Mouse (Mus musculus) midbrain, embryonic 11.5 days (tissue): ENCODE measurements around the gene Syngr1. TPM values are rescaled to one million over a fixed set of nuclear protein-coding genes. Genes with fewer than 3 reads are reported as not detected.

Experiments used
- ATAC-seq: fragments of 200-750 bp; cut with Nextera tagmentation; 2 replicates; pipeline ENCODE4 v1.8.0; 2017; ENCODE audit warnings: moderate TSS enrichment, moderate library complexity; ENCODE audit not compliant: low FRiP score
- DNase-seq: peaks from one replicate; pipeline ENCODE4 v3.0.0; 2015; ENCODE audit warnings: low spot score; ENCODE audit errors: missing footprints
- H3K27ac ChIP-seq: fragments of 300-500 bp; sonication (generic); 2 replicates; pipeline ENCODE4 v1.5.1; 2014; ENCODE audit warnings: low read depth, low read length
- H3K27me3 ChIP-seq: fragments of 300-500 bp; sonication (generic); 2 replicates; pipeline ENCODE4 v1.6.1; 2014; ENCODE audit warnings: mild to moderate bottlenecking, low read length, moderate library complexity, mixed read lengths; ENCODE audit not compliant: control insufficient read depth, insufficient read depth
- H3K36me3 ChIP-seq: fragments of 300-500 bp; sonication (generic); 2 replicates; pipeline ENCODE4 v1.6.1; 2014; ENCODE audit warnings: mild to moderate bottlenecking, low read length, moderate library complexity, mixed read lengths; ENCODE audit not compliant: control insufficient read depth, insufficient read depth
- H3K4me1 ChIP-seq: fragments of 300-500 bp; sonication (generic); 2 replicates; pipeline ENCODE4 v1.6.1; 2014; ENCODE audit warnings: low read length; ENCODE audit not compliant: control insufficient read depth, insufficient read depth
- H3K4me2 ChIP-seq: fragments of 300-500 bp; sonication (generic); 2 replicates; pipeline ENCODE4 v1.6.1; 2014; ENCODE audit warnings: mild to moderate bottlenecking, moderate library complexity
- H3K4me3 ChIP-seq: fragments of 300-500 bp; sonication (generic); 2 replicates; pipeline ENCODE4 v1.5.1; 2014; ENCODE audit warnings: low read depth, low read length
- H3K9ac ChIP-seq: fragments of 300-500 bp; sonication (generic); 2 replicates; pipeline ENCODE4 v1.6.1; 2014; ENCODE audit warnings: low read length
- H3K9me3 ChIP-seq: fragments of 300-500 bp; sonication (generic); 2 replicates; pipeline ENCODE4 v1.6.1; 2016; ENCODE audit warnings: low read length; ENCODE audit not compliant: control insufficient read depth
- WGBS: fragments of 180-500 bp; shearing (Covaris S2); extraction: QIAGEN DNeasy Blood & Tissue Kit; methylation state at CpG from one replicate; pipeline ENCODE4 v1.1.7; 2014; 5-methylcytosine and 5-hydroxymethylcytosine counted together
- polyA plus RNA-seq: library from polyadenylated mRNA; unstranded; fragments of >200 nt; fragmentation: Nextera tagmentation; extraction: Ambion mirVana; gene quantifications from 2 replicates; pipeline ENCODE4 v1.2.1, GENCODE M21; 2014

Gene Syngr1
- polyA plus RNA-seq, 1 experiment from 2014 or later: 7.4 TPM

DNA sequence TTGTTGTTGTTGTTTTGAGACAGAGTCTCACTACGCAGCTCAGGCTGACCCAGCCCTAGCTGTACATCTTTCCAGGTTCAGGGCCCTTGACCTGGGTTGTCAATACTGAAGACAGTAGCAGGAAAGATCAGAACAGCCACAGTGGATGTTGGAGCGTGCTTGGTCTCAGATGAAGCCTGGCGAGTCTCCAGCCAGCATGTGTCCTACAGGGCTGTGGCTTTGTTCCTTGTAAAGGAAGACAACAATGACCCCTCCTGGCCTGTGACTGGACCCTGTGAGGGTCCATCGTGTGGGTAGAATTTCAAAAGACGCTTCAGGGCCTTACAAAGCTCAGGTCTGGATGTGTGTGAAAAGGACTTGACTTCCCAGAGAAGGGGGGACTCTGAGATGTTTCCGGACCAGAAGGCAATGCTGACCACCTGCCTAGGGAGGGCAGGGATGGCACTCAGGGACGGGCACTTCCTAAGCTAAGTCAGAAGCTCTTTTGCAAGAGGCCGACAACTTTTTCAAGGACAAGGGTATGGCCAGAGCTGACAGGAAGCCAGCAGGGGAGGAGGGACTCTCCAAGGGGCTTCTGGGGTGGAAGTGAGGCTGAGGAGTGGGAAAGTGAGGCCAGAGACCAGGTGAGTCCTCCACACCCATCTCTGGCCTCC, 37.6 kb upstream of the Syngr1 start:
- Histone ChIP-seq H3K4me1 (no peaks in the 10 kb centered on the region), H3K27me3 (no peaks in the 10 kb centered on the region), H3K4me3 (no peak overlapping the region), H3K36me3 (no peaks in the 10 kb centered on the region), H3K27ac (no peak overlapping the region), H3K4me2 (no peak overlapping the region), H3K9ac (no peak overlapping the region), H3K9me3 (no peaks in the 10 kb centered on the region)
- WGBS: 69% methylated on average over 8 of the region's 8 CpGs
- ATAC-seq: no peak
- DNase-seq: peak; percentile 59

GRCm38 (mm10) chr15:80054034-80054710, 37.0 kb upstream of the Syngr1 start:
- H3K9me3 ChIP-seq: no peaks in the 10 kb centered on the region
- H3K4me1 ChIP-seq: no peaks in the 10 kb centered on the region
- H3K27ac ChIP-seq: no peak overlapping the region
- H3K4me3 ChIP-seq: no peak overlapping the region
- H3K4me2 ChIP-seq: no peak overlapping the region
- WGBS: 84% methylated on average over 7 of the region's 7 CpGs
- no peak overlapping the region for H3K9ac ChIP-seq
- no peaks in the 10 kb centered on the region for H3K36me3 ChIP-seq
- no peaks in the 10 kb centered on the region for H3K27me3 ChIP-seq
- DNase-seq (peak; percentile 26), ATAC-seq (no peak)

GRCm38 (mm10) chr15:80058151-80058550, 33.0 kb upstream of the Syngr1 start:
- 89% methylated on average over 7 of the region's 7 CpGs for WGBS
- Histone ChIP-seq H3K36me3 (no peaks in the 10 kb centered on the region), H3K4me1 (no peaks in the 10 kb centered on the region), H3K4me3 (no peak overlapping the region), H3K9ac (no peak overlapping the region), H3K27me3 (no peaks in the 10 kb centered on the region), H3K4me2 (no peak overlapping the region), H3K9me3 (no peaks in the 10 kb centered on the region), H3K27ac (no peak overlapping the region)
- DNase-seq: peak; percentile 76
- ATAC-seq: no peak

DNA sequence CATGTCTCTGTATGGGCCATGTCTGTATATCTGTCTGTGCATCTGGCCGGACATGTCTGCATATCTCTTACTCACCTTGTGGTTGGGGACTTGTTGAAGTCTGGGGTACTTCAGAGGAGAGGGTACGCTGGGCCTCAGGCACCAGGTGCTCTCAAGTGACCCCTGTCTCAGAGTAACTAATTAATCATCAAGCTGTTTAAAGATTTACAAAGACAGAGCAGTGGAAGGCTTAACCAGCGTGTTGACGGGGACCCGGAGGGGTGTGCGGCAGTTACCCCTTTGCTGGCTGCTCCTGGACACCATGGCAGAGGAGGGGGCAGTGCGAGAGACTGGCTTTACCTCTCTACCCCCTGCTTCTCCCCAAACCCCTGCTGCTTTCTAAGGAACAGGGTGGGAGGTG, 31.5 kb upstream of the Syngr1 start:
- DNase-seq: peak; percentile 51
- no peak for ATAC-seq
- WGBS: 89% methylated on average over 7 of the region's 7 CpGs
- Histone ChIP-seq H3K4me3 (no peak overlapping the region), H3K9ac (no peak overlapping the region), H3K4me2 (no peak overlapping the region), H3K27me3 (no peaks in the 10 kb centered on the region), H3K27ac (no peak overlapping the region), H3K4me1 (no peaks in the 10 kb centered on the region), H3K36me3 (no peaks in the 10 kb centered on the region), H3K9me3 (no peaks in the 10 kb centered on the region)

DNA sequence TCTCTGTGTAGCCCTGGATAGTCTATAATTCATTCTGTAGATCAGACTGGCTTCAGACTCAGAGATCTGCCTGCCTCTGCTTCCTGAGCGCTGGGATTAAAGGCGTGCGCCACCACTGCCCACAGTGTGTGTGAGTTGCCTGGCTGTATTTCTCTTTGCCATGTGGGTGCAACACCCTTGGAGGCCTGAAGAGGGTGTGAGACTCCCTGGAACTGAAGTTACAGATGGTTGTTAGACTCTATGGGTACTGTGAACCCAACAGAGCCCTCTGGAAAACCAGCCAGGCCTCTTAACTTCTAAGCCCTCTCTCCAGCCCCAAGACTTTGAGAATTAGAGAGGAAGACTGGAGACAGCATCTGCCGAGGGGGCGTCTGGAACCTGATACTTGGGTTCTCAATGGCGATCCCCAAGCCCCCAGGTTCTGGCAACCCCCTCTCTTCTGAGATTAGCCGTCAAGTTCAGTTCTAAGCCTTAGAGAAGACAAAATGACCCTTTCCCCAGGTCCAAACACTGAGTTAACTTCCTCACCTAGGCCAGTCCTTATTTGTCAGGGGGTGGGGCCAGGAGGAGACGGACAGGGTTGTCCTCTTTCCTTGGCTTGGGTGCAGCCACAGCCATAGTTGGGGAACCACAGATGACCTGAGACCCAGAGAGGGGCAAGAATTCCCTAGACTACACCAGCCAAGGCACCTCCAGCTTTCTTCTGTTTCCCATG, 30.6 kb upstream of the Syngr1 start:
- no peak overlapping the region for H3K9ac ChIP-seq
- no peak overlapping the region for H3K27ac ChIP-seq
- no peaks in the 10 kb centered on the region for H3K4me1 ChIP-seq
- H3K4me2 ChIP-seq: no peak overlapping the region
- H3K27me3 ChIP-seq: no peaks in the 10 kb centered on the region
- peak; percentile 69 for DNase-seq
- no peak for ATAC-seq
- H3K9me3 ChIP-seq: no peaks in the 10 kb centered on the region
- 93% methylated on average over 8 of the region's 8 CpGs for WGBS
- H3K36me3 ChIP-seq: no peaks in the 10 kb centered on the region
- no peak overlapping the region for H3K4me3 ChIP-seq

- H3K27me3 ChIP-seq: no peaks in the 10 kb centered on the region
- WGBS: 85% methylated on average over 4 of the region's 4 CpGs
- H3K4me3 ChIP-seq: no peak overlapping the region
- no peak overlapping the region for H3K27ac ChIP-seq
- no peak overlapping the region for H3K9ac ChIP-seq
- ATAC-seq: no peak
- no peaks in the 10 kb centered on the region for H3K36me3 ChIP-seq
- H3K4me1 ChIP-seq: no peaks in the 10 kb centered on the region
- no peak overlapping the region for H3K4me2 ChIP-seq
- DNase-seq: peak; percentile 53
- no peaks in the 10 kb centered on the region for H3K9me3 ChIP-seq
Measured at GRCm38 (mm10) chr15:80061071-80061550, 30.0 kb upstream of the Syngr1 start.

DNA sequence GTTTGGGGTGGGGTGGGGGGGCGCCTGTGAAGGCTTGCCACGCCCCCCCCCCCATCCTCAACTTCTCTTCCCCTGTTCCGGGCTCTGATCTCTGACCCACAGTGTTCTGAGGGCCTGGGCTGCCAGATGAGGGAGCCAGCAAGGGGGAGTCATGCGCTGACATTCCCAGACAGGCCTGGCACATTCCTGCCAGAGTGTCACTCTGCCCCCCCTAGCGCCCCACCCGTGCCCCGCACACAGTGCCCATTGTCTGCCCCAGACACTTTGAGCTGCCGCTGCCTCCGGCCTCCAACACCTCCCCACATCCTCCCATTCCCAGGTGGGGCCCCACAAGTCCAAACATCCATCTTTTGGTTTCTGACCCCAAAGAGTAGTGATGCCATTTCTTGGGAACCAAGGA, 28.8 kb upstream of the Syngr1 start:
- Histone ChIP-seq H3K4me2 (no peak overlapping the region), H3K27me3 (no peaks in the 10 kb centered on the region), H3K4me1 (no peaks in the 10 kb centered on the region), H3K27ac (no peak overlapping the region), H3K36me3 (no peaks in the 10 kb centered on the region), H3K4me3 (no peak overlapping the region), H3K9ac (no peak overlapping the region), H3K9me3 (no peaks in the 10 kb centered on the region)
- ATAC-seq (no peak), DNase-seq (no peak)
- WGBS: 69% methylated on average over 8 of the region's 9 CpGs

- no peaks in the 10 kb centered on the region for H3K9me3 ChIP-seq
- no peaks in the 10 kb centered on the region for H3K36me3 ChIP-seq
- no peak overlapping the region for H3K4me2 ChIP-seq
- no peak overlapping the region for H3K9ac ChIP-seq
- H3K4me3 ChIP-seq: no peak overlapping the region
- no peak overlapping the region for H3K27ac ChIP-seq
- WGBS: 47% methylated on average over 5 of the region's 5 CpGs
- H3K4me1 ChIP-seq: no peaks in the 10 kb centered on the region
- peak; percentile 54 for DNase-seq
- no peaks in the 10 kb centered on the region for H3K27me3 ChIP-seq
- no peak for ATAC-seq
Measured at GRCm38 (mm10) chr15:80062821-80063220, 28.3 kb upstream of the Syngr1 start.

DNA sequence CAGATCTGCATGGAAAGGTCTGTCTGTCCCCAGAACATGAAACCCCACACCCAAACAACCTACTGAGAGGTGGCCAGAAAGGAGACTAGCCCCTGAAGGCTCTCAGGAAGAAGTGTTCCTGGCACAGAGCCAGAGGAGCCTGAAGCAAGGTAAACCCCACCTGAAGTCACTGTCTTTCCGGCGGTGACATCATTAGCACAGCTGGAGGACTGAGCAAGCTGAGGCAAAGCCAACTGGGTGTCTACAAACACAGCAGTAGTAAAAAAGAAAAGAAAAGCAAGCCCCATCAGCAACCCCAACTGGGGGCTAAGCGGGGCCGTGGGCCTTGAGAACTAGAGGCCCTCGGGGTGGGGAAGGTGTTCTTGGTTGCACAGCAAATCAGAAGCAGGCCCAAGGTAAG, 26.2 kb upstream of the Syngr1 start:
- 80% methylated on average over 5 of the region's 5 CpGs for WGBS
- Histone ChIP-seq H3K36me3 (no peaks in the 10 kb centered on the region), H3K9me3 (no peaks in the 10 kb centered on the region), H3K27ac (no peak overlapping the region), H3K9ac (no peak overlapping the region), H3K27me3 (no peaks in the 10 kb centered on the region), H3K4me1 (no peaks in the 10 kb centered on the region), H3K4me3 (no peak overlapping the region), H3K4me2 (no peak overlapping the region)
- no peak for ATAC-seq
- DNase-seq: no peak
